Mouse (Mus musculus): ENCODE measurements around the gene Ppm1g.

The Ppm1g gene

GRCm38 (mm10) chr5:31220448-31221303 is at the start of gene Ppm1g:
TSS of gene Ppm1g (minus strand) at chr5:31220687.
- TF ChIP-seq GATA4 (IDR thresholded peaks at IDR 0.05; ENCODE audit: insufficient replicate concordance, low read length): peak; percentile 6; the same call in 1 of the 2 replicates

DNA sequence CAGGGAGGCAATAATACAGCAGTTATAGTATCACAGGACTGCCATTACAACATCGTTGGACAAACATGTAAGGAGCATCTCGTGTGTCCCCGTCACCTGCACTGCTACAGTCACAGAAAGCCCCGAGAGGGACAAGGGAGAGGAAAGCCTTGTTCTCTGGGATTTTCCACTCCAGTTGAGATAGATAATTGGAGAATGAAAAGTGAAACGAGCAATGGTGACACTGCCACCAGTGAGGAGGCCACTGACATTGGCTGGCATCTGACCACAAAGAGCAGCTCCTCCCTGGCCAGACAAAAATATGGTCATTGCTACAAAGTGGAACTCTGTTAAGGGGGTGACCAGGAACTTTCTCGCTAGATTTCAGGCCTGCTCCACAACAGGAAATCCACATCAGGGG is 47.2 kb upstream of the Ppm1g start:
- TF ChIP-seq GATA4 (IDR thresholded peaks at IDR 0.05; ENCODE audit: insufficient replicate concordance, low read length): no peak

GRCm38 (mm10) chr5:31266101-31266500 is 45.6 kb upstream of the Ppm1g start:
- no peak for TF ChIP-seq GATA4 (IDR thresholded peaks at IDR 0.05; ENCODE audit: insufficient replicate concordance, low read length)

DNA sequence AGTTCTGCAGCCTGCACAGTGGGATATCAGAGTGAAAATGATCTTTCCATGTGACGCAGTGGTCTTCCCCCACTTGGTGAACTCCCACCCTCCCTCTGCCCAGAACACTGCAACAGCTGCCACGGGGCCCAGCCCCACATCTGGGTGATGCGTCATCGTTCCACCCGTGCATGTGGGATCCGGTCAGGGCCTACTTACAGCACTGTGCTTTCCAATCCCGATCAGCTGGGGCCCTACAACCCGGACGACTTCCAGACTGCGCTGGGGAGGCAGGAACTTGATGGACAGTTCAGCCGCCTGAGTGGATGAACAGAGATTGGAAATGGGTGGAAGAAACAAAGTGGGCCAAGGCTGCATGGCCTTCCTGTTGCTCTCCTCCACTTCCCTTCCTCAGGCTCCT is 37.1 kb upstream of the Ppm1g start:
- TF ChIP-seq GATA4 (IDR thresholded peaks at IDR 0.05; ENCODE audit: insufficient replicate concordance, low read length): no peak

- no peak for TF ChIP-seq GATA4 (IDR thresholded peaks at IDR 0.05; ENCODE audit: insufficient replicate concordance, low read length)
Observed at GRCm38 (mm10) chr5:31255971-31256370, 35.5 kb upstream of the Ppm1g start.

- TF ChIP-seq GATA4 (IDR thresholded peaks at IDR 0.05; ENCODE audit: insufficient replicate concordance, low read length): no peak
Observed at GRCm38 (mm10) chr5:31255381-31255780, 34.9 kb upstream of the Ppm1g start.

DNA sequence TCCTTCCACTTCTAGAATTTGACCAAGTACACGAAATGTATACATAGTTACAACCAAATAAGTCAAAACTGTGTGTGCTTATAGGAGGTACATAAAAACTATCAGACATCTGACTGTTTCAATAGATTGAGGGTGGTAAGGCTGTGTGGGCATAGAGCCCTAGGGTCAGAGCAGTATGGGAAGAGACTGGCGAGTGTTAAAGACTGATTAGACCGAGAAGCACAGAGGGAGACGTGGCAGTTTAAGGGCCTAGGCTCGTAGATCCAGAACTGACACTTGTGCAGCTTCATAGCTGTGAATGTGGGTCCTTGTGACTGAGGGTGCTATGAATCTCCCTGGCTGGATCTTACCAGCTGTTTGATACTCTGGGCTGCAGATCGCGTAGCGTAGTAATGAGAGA is 34.4 kb upstream of the Ppm1g start:
- TF ChIP-seq GATA4 (IDR thresholded peaks at IDR 0.05; ENCODE audit: insufficient replicate concordance, low read length): no peak

- TF ChIP-seq GATA4 (IDR thresholded peaks at IDR 0.05; ENCODE audit: insufficient replicate concordance, low read length): no peak
Observed at GRCm38 (mm10) chr5:31254452-31254851, 34.0 kb upstream of the Ppm1g start.

DNA sequence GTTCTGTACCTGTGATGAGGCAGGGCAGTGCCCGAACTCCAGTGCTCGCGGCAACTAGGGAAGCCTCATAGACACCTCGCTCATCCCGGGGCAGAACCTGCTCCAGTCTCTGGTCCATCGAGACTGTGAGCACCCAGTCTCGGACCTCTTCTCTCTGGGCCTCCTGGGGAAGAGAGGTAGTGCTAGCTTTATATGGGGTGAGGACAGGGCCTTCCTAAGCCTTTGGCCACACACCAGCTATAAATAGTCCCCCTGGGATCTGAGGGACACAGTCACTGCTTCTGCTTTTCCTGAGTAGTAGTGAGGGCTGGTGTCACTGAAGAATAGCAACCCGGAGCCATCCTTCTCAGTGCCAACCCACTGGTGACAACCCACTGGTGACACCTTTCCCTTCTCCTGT is 33.3 kb upstream of the Ppm1g start:
- no peak for TF ChIP-seq GATA4 (IDR thresholded peaks at IDR 0.05; ENCODE audit: insufficient replicate concordance, low read length)

DNA sequence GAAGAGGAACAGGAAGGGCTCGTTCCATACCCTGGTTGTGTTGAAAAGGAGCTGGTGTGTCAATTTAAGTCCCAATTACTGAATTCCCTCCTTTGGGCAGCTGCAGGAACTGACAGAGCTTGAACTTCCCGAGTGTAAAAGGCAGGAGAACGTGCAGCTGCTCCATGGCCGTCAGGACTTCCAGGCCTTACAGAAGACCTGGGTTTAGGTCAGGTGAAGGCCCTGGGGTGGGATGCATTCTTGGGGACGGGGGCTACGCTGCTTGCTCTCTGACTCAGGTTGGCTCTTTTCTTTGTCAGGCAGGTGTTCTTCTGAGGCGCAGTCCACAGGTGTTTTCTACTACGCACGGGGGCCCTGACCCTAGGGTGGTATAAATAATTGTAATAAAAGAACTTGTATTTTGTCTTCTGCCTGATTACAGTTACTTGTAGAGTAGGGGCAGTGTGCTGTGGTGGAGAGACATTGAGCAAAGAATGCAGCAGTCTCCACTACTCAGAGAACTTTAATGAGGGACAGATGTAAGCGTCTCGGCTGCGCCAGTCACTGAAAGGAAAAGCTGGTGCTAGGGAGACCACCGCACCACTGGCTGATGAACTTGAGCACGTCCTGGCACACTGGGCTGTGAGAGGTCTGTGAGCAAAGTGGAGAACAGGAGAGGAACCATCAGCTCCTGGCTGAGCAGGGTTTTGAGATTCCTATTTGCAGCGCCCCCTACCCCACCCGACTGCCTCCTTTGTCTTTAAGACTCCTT is 32.5 kb upstream of the Ppm1g start:
- no peak for TF ChIP-seq GATA4 (IDR thresholded peaks at IDR 0.05; ENCODE audit: insufficient replicate concordance, low read length)

DNA sequence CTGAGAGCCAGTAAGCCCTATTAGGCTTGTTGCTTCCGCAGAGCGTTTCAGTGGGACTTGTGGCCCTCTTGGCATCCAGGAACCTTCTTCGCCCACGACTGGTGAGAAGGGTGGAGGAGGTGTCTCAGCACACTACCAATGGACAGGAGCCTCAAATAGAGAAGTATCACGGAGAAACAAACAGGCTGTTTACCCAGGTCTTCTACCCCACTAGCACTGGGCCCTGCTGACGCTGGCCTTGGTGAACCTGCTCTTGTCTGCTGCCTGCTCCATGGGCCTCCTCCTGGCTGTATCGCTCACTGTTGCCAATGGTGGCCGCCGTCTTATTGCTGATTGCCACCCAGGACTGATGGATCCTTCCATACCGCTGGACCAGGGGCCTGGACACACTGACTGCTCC is 31.7 kb upstream of the Ppm1g start:
- no peak for TF ChIP-seq GATA4 (IDR thresholded peaks at IDR 0.05; ENCODE audit: insufficient replicate concordance, low read length)

DNA sequence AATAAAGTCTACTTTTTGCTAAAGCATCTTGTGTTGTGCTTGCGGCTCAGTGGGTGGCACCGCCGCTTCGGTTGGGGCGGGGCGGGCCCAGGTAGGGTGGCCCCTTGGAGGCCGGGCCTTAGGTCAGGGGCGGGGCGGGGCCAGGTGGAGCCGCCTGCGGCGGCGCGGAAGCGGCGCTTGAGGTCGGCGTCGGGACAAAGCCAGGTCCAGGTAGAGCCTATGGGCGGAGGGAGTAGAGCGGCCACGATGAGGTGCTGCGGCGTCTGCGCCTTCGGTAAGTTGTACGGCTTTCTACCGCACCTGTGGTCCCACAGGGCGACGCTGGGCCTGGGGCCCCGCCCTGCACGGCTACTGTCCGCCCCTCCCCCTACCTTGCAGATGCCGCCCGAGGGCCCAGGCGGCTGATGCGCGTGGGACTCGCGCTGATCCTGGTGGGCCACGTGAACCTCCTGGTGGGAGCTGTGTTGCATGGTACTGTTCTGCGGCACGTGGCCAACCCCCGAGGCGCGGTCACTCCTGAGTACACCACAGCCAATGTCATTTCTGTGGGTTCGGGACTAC is 31.1 kb upstream of the Ppm1g start, which contains the start of gene Krtcap3:
Gene Krtcap3, plus strand, starts transcription at position 151 of the 561 bp plus-strand sequence.
- no peak for TF ChIP-seq GATA4 (IDR thresholded peaks at IDR 0.05; ENCODE audit: insufficient replicate concordance, low read length)

DNA sequence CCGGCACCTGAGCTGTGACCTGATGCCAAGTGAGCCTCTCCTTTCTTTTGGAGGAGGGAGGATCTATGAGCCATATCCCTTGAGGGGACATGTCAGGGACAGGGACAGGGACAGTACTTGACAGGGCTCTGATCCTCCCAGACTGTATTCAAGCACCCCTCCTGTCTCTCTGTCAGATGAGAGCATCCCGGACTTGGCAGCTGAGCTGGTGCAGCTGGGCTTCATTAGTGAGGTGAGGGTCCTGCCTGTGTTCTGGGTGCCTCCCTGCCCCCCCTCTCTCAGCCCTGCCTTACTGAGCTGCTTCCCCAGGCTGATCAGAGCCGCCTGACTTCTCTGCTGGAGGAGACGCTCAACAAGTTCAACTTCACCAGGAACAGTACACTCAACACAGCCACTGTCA is 30.2 kb upstream of the Ppm1g start:
- TF ChIP-seq GATA4 (IDR thresholded peaks at IDR 0.05; ENCODE audit: insufficient replicate concordance, low read length): no peak

DNA sequence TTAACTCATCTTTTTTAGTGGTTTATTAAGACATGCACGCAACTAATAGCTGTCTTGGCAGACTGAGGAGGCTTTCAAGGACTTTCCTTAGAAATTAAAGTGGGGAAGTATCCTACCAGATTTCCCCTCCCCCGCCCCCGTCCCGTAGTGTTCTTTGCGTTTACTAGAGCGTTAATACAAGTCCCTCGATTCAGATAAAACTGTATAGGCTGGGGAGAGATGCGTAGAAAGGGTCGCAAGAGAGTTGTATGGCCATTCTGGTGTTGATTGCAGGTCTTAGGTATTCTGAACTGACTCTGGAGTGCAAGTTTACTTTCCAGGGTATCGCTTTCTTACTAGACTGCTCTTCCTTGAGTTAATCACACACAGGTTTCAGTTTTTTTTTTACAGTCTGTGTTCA is 21.7 kb upstream of the Ppm1g start:
- no peak for TF ChIP-seq GATA4 (IDR thresholded peaks at IDR 0.05; ENCODE audit: insufficient replicate concordance, low read length)

GRCm38 (mm10) chr5:31241522-31242034 is 21.1 kb upstream of the Ppm1g start:
- no peak for TF ChIP-seq GATA4 (IDR thresholded peaks at IDR 0.05; ENCODE audit: insufficient replicate concordance, low read length)

Measured in liver, adult (tissue).